Mouse (Mus musculus) liver, embryonic 13.5 days (tissue): ENCODE results near the gene Kcnq5. TPM values are rescaled to one million over a fixed set of nuclear protein-coding genes. Genes with fewer than 3 reads are reported as not detected.

Experiments
- ATAC-seq: fragments of 200-750 bp; cut with Nextera tagmentation; 2 replicates; pipeline ENCODE4 v1.8.0; 2017; ENCODE audit warnings: low read depth, mild to moderate bottlenecking, moderate number of reproducible peaks, moderate library complexity
- DNase-seq: peaks from one replicate; pipeline ENCODE4 v3.0.0; 2022
- H3K27ac ChIP-seq: fragments of 300-500 bp; sonication (generic); 2 replicates; pipeline ENCODE4 v1.5.1; 2015; ENCODE audit warnings: moderate library complexity, mild to moderate bottlenecking, inconsistent platforms
- H3K27me3 ChIP-seq: fragments of 300-500 bp; sonication (generic); 2 replicates; pipeline ENCODE4 v1.6.1; 2015; ENCODE audit warnings: mild to moderate bottlenecking, inconsistent platforms
- H3K36me3 ChIP-seq: fragments of 300-500 bp; sonication (generic); 2 replicates; pipeline ENCODE4 v1.6.1; 2015; ENCODE audit warnings: mild to moderate bottlenecking, inconsistent platforms
- H3K4me1 ChIP-seq: fragments of 300-500 bp; sonication (generic); replicated peaks from 2 replicates; pipeline ENCODE4 v1.6.1; 2015; ENCODE audit warnings: inconsistent platforms
- H3K4me2 ChIP-seq: fragments of 300-500 bp; sonication (generic); 2 replicates; pipeline ENCODE4 v1.6.1; 2015; ENCODE audit warnings: inconsistent platforms, mild to moderate bottlenecking, moderate library complexity
- H3K4me3 ChIP-seq: fragments of 300-500 bp; sonication (generic); replicated peaks from 2 replicates; pipeline ENCODE4 v1.5.1; 2015; ENCODE audit warnings: mild to moderate bottlenecking, inconsistent platforms
- H3K9ac ChIP-seq: fragments of 300-500 bp; sonication (generic); 2 replicates; pipeline ENCODE4 v1.6.1; 2015; ENCODE audit warnings: mild to moderate bottlenecking, inconsistent platforms
- H3K9me3 ChIP-seq: fragments of 300-500 bp; sonication (generic); replicated peaks from 2 replicates; pipeline ENCODE4 v1.6.1; 2016; ENCODE audit warnings: inconsistent platforms
- WGBS: fragments of 180-500 bp; shearing (Covaris S2); methylation state at CpG from one replicate; pipeline ENCODE4 v1.1.7; 2015; ENCODE audit not compliant: insufficient replicate concordance; 5-methylcytosine and 5-hydroxymethylcytosine counted together
- polyA plus RNA-seq: library from polyadenylated mRNA; unstranded; fragments of >200 nt; fragmentation: Nextera tagmentation; extraction: Ambion mirVana; gene quantifications from 2 replicates; pipeline ENCODE4 v1.2.1, GENCODE M21; 2015

Gene Kcnq5
- polyA plus RNA-seq, 1 experiment from 2014 or later: 0.21 TPM

GRCm38 (mm10) chr1:21460941-21461689 lies 500.6 kb downstream of the Kcnq5 start:
- Histone ChIP-seq H3K4me2 (no peak overlapping the region), H3K9me3 (no peaks in the 10 kb centered on the region), H3K4me3 (no peak overlapping the region), H3K36me3 (no peaks in the 10 kb centered on the region), H3K27me3 (no peaks in the 10 kb centered on the region), H3K27ac (no peak overlapping the region), H3K9ac (no peak overlapping the region), H3K4me1 (no peaks in the 10 kb centered on the region)
- WGBS: 52% methylated on average over 18 of the region's 18 CpGs
- ATAC-seq (no peak), DNase-seq (peak; percentile 2)

- no peaks in the 10 kb centered on the region for H3K9me3 ChIP-seq
- no peak overlapping the region for H3K27ac ChIP-seq
- H3K4me3 ChIP-seq: no peak overlapping the region
- H3K36me3 ChIP-seq: no peaks in the 10 kb centered on the region
- ATAC-seq (no peak), DNase-seq (no peak)
- no peaks in the 10 kb centered on the region for H3K4me1 ChIP-seq
- H3K9ac ChIP-seq: no peak overlapping the region
- no peak overlapping the region for H3K4me2 ChIP-seq
- H3K27me3 ChIP-seq: no peaks in the 10 kb centered on the region
- 73% methylated on average over 8 of the region's 8 CpGs for WGBS
These were observed 503.2 kb downstream of the Kcnq5 start for GRCm38 (mm10) chr1:21458581-21458980.

GRCm38 (mm10) chr1:21455971-21456370 lies 505.8 kb downstream of the Kcnq5 start:
- H3K27ac ChIP-seq: no peak overlapping the region
- no peaks in the 10 kb centered on the region for H3K27me3 ChIP-seq
- no peaks in the 10 kb centered on the region for H3K4me1 ChIP-seq
- DNase-seq (no peak), ATAC-seq (no peak)
- H3K9me3 ChIP-seq: no peaks in the 10 kb centered on the region
- no peaks in the 10 kb centered on the region for H3K36me3 ChIP-seq
- no peak overlapping the region for H3K4me2 ChIP-seq
- no peak overlapping the region for H3K9ac ChIP-seq
- H3K4me3 ChIP-seq: no peak overlapping the region
- WGBS: 64% methylated on average over 5 of the region's 5 CpGs

- 52% methylated on average over 2 of the region's 2 CpGs for WGBS
These were observed 513.5 kb downstream of the Kcnq5 start for GRCm38 (mm10) chr1:21448227-21448626.

GRCm38 (mm10) chr1:21436753-21437152 lies 525.0 kb downstream of the Kcnq5 start:
- no peak overlapping the region for H3K27ac ChIP-seq
- H3K4me2 ChIP-seq: no peak overlapping the region
- H3K36me3 ChIP-seq: no peaks in the 10 kb centered on the region
- DNase-seq (no peak), ATAC-seq (no peak)
- H3K27me3 ChIP-seq: no peaks in the 10 kb centered on the region
- no peak overlapping the region for H3K4me3 ChIP-seq
- WGBS: 45% methylated on average over 3 of the region's 3 CpGs
- H3K4me1 ChIP-seq: no peaks in the 10 kb centered on the region
- H3K9ac ChIP-seq: no peak overlapping the region
- no peaks in the 10 kb centered on the region for H3K9me3 ChIP-seq

More at GRCm38 (mm10) chr1:21448227-21448626, 513.5 kb downstream of the Kcnq5 start:
- Histone ChIP-seq H3K27me3 (no peaks in the 10 kb centered on the region), H3K9me3 (no peaks in the 10 kb centered on the region), H3K4me3 (no peak overlapping the region), H3K4me1 (no peaks in the 10 kb centered on the region), H3K36me3 (no peaks in the 10 kb centered on the region), H3K4me2 (no peak overlapping the region), H3K9ac (no peak overlapping the region), H3K27ac (no peak overlapping the region)
- no peak for ATAC-seq
- DNase-seq: no peak

- Histone ChIP-seq H3K36me3 (no peaks in the 10 kb centered on the region), H3K9me3 (no peaks in the 10 kb centered on the region), H3K4me2 (no peak overlapping the region), H3K9ac (no peak overlapping the region), H3K27ac (no peak overlapping the region), H3K27me3 (no peaks in the 10 kb centered on the region), H3K4me3 (no peak overlapping the region), H3K4me1 (no peaks in the 10 kb centered on the region)
- ATAC-seq (no peak), DNase-seq (no peak)
- WGBS: 45% methylated on average over 3 of the region's 3 CpGs
These were observed 526.9 kb downstream of the Kcnq5 start for GRCm38 (mm10) chr1:21434853-21435252.

GRCm38 (mm10) chr1:21431666-21432065 lies 530.1 kb downstream of the Kcnq5 start:
- Histone ChIP-seq H3K4me1 (no peaks in the 10 kb centered on the region), H3K27ac (no peak overlapping the region), H3K4me3 (no peak overlapping the region), H3K27me3 (no peaks in the 10 kb centered on the region), H3K36me3 (no peaks in the 10 kb centered on the region), H3K9ac (no peak overlapping the region), H3K9me3 (no peaks in the 10 kb centered on the region), H3K4me2 (no peak overlapping the region)
- no peak for DNase-seq
- ATAC-seq: no peak
- 71% methylated on average over 3 of the region's 3 CpGs for WGBS

GRCm38 (mm10) chr1:21428079-21428478 lies 533.7 kb downstream of the Kcnq5 start:
- DNase-seq (no peak), ATAC-seq (no peak)
- no peak overlapping the region for H3K4me3 ChIP-seq
- H3K4me1 ChIP-seq: no peaks in the 10 kb centered on the region
- H3K9me3 ChIP-seq: no peaks in the 10 kb centered on the region
- no peak overlapping the region for H3K27ac ChIP-seq
- no peaks in the 10 kb centered on the region for H3K27me3 ChIP-seq
- no peaks in the 10 kb centered on the region for H3K36me3 ChIP-seq
- no peak overlapping the region for H3K9ac ChIP-seq
- H3K4me2 ChIP-seq: no peak overlapping the region
- 61% methylated on average over 4 of the region's 4 CpGs for WGBS

GRCm38 (mm10) chr1:21425654-21426053 lies 536.1 kb downstream of the Kcnq5 start:
- 76% methylated on average over 2 of the region's 2 CpGs for WGBS
- Histone ChIP-seq H3K27me3 (no peaks in the 10 kb centered on the region), H3K4me1 (no peaks in the 10 kb centered on the region), H3K9ac (no peak overlapping the region), H3K9me3 (no peaks in the 10 kb centered on the region), H3K4me3 (no peak overlapping the region), H3K4me2 (no peak overlapping the region), H3K36me3 (no peaks in the 10 kb centered on the region), H3K27ac (no peak overlapping the region)
- DNase-seq (no peak), ATAC-seq (no peak)

- no peaks in the 10 kb centered on the region for H3K9me3 ChIP-seq
- no peak for ATAC-seq
- no peak overlapping the region for H3K27ac ChIP-seq
- H3K4me1 ChIP-seq: no peaks in the 10 kb centered on the region
- H3K4me3 ChIP-seq: no peak overlapping the region
- H3K9ac ChIP-seq: no peak overlapping the region
- no peaks in the 10 kb centered on the region for H3K27me3 ChIP-seq
- DNase-seq: no peak
- H3K36me3 ChIP-seq: no peaks in the 10 kb centered on the region
- H3K4me2 ChIP-seq: no peak overlapping the region
These were observed 542.4 kb downstream of the Kcnq5 start for GRCm38 (mm10) chr1:21419370-21419769.

GRCm38 (mm10) chr1:21412197-21412555 lies 549.6 kb downstream of the Kcnq5 start:
- no peak overlapping the region for H3K4me3 ChIP-seq
- H3K36me3 ChIP-seq: no peaks in the 10 kb centered on the region
- 64% methylated on average over 2 of the region's 2 CpGs for WGBS
- no peaks in the 10 kb centered on the region for H3K27me3 ChIP-seq
- DNase-seq (no peak), ATAC-seq (no peak)
- no peak overlapping the region for H3K27ac ChIP-seq
- no peaks in the 10 kb centered on the region for H3K4me1 ChIP-seq
- no peak overlapping the region for H3K4me2 ChIP-seq
- no peak overlapping the region for H3K9ac ChIP-seq
- H3K9me3 ChIP-seq: no peaks in the 10 kb centered on the region
